Mouse (Mus musculus) bone marrow macrophage, adult 2 months (primary cell): Measurements from ENCODE around the gene Pycr2. TPM values are rescaled to one million over a fixed set of nuclear protein-coding genes. Genes with fewer than 3 reads are reported as not detected.

Experiments
- H3K27ac ChIP-seq: 2 replicates; pipeline ENCODE4 v1.5.1; 2012; ENCODE audit warnings: low read depth, low read length; ENCODE audit not compliant: insufficient read depth
- H3K4me1 ChIP-seq: 2 replicates; pipeline ENCODE4 v1.6.1; 2012; ENCODE audit warnings: low read length; ENCODE audit not compliant: control insufficient read depth, insufficient read depth
- H3K4me3 ChIP-seq: 2 replicates; pipeline ENCODE4 v1.5.1; 2012; ENCODE audit warnings: mild to moderate bottlenecking, low read length, moderate library complexity; ENCODE audit not compliant: insufficient read depth
- CTCF ChIP-seq: IDR thresholded peaks from 2 replicates; pipeline ENCODE4 v1.5.1; 2012; ENCODE audit warnings: low read depth, mild to moderate bottlenecking, low read length, moderate library complexity
- POLR2A ChIP-seq: IDR thresholded peaks from 2 replicates; pipeline ENCODE4 v1.6.1; 2012; ENCODE audit warnings: mild to moderate bottlenecking, low read depth, low read length, borderline replicate concordance
- polyA plus RNA-seq: library from polyadenylated mRNA; stranded (reverse); fragments of >200 nt; gene quantifications from 2 replicates; pipeline ENCODE4 v1.2.4, GENCODE M21; 2012; ENCODE audit not compliant: missing spikeins, insufficient read depth, insufficient read length

Pycr2 gene
- polyA plus RNA-seq, 1 experiment, result 19.2 TPM

GRCm38 (mm10) chr1:180952808-180953207 is 48.7 kb downstream of the Pycr2 start:
- H3K4me3 ChIP-seq, result no peak overlapping the region
- H3K4me1 ChIP-seq, result peaks cover 10% of the 10 kb centered on the region
- H3K27ac ChIP-seq, result no peak overlapping the region
- no peak for TF ChIP-seq CTCF

GRCm38 (mm10) chr1:180956401-180956800 is 52.3 kb downstream of the Pycr2 start:
- Histone ChIP-seq H3K4me3 (no peak overlapping the region), H3K4me1 (peaks cover 10% of the 10 kb centered on the region), H3K27ac (peak overlapping the region; percentile 20; the same call in 1 of the 2 replicates)
- no peak for TF ChIP-seq CTCF
- TF ChIP-seq POLR2A, result no peak

GRCm38 (mm10) chr1:180956973-180957381 is 52.9 kb downstream of the Pycr2 start:
- TF ChIP-seq CTCF (no peak), POLR2A (no peak)
- H3K4me3 ChIP-seq, result no peak overlapping the region
- H3K27ac ChIP-seq, result peak overlapping the region; percentile 20; the same call in 1 of the 2 replicates
- peaks cover 10% of the 10 kb centered on the region for H3K4me1 ChIP-seq

Other genes with a start within 250 kb of the Pycr2 start
- not detected in 2 replicates for gene Mixl1, start 207.3 kb upstream of the Pycr2 start, polyA plus RNA-seq
- 33.7 and 36.9 TPM in 2 replicates for gene Acbd3, start 178.2 kb upstream of the Pycr2 start, polyA plus RNA-seq
- gene H3f3a, start 90.3 kb upstream of the Pycr2 start, polyA plus RNA-seq, result 1,000 and 1,015 TPM in 2 replicates
- 17.0 and 20.2 TPM in 2 replicates for gene Sde2, start 53.2 kb upstream of the Pycr2 start, polyA plus RNA-seq
- gene Lefty2, start 11.2 kb upstream of the Pycr2 start, polyA plus RNA-seq, result not detected in 2 replicates
- not detected in 2 replicates for gene Lefty1, start 30.7 kb downstream of the Pycr2 start, polyA plus RNA-seq
- gene Tmem63a, start 38.1 kb downstream of the Pycr2 start, polyA plus RNA-seq, result 23.4 and 23.9 TPM in 2 replicates
- 40.7 and 45.8 TPM in 2 replicates for gene Ephx1, start 116.6 kb downstream of the Pycr2 start, polyA plus RNA-seq
- gene 9130409I23Rik, start 146.9 kb downstream of the Pycr2 start, polyA plus RNA-seq, result not detected in 2 replicates
- gene Nvl, start 239.9 kb downstream of the Pycr2 start, polyA plus RNA-seq, result 25.9 and 27.7 TPM in 2 replicates
- gene Cnih4, start 240.4 kb downstream of the Pycr2 start, polyA plus RNA-seq, result 68.5 and 82.2 TPM in 2 replicates